Mouse (Mus musculus) intestine, postnatal 0 days (tissue): Measurements from ENCODE around the gene Rasal3. TPM values are rescaled to one million over a fixed set of nuclear protein-coding genes. Genes with fewer than 3 reads are reported as not detected.
A peak's percentile ranks its signal among the peaks of the same experiment; 100 is the strongest.

Experiments used
- ATAC-seq: fragments of 200-750 bp; cut with Nextera tagmentation; 2 replicates; pipeline ENCODE4 v1.8.0; 2017; ENCODE audit warnings: mild to moderate bottlenecking, moderate TSS enrichment, moderate library complexity
- H3K27ac ChIP-seq: fragments of 300-500 bp; sonication (generic); 2 replicates; pipeline ENCODE4 v1.5.1; 2014; ENCODE audit warnings: mild to moderate bottlenecking, low read depth, low read length, moderate library complexity
- H3K27me3 ChIP-seq: fragments of 300-500 bp; sonication (generic); replicated peaks from 2 replicates; pipeline ENCODE4 v1.6.1; 2014; ENCODE audit warnings: low read length, mixed read lengths; ENCODE audit not compliant: control insufficient read depth, insufficient read depth
- H3K36me3 ChIP-seq: fragments of 300-500 bp; sonication (generic); 2 replicates; pipeline ENCODE4 v1.6.1; 2014; ENCODE audit warnings: mild to moderate bottlenecking, moderate library complexity; ENCODE audit not compliant: control insufficient read depth, insufficient read depth
- H3K4me1 ChIP-seq: fragments of 300-500 bp; sonication (generic); replicated peaks from 2 replicates; pipeline ENCODE4 v1.6.1; 2014; ENCODE audit warnings: antibody characterized with exemption, low read length, mixed read lengths; ENCODE audit not compliant: control insufficient read depth, insufficient read depth
- H3K4me2 ChIP-seq: fragments of 300-500 bp; sonication (generic); replicated peaks from 2 replicates; pipeline ENCODE4 v1.6.1; 2014; ENCODE audit warnings: low read depth, mild to moderate bottlenecking, moderate library complexity
- H3K4me3 ChIP-seq: fragments of 300-500 bp; sonication (generic); 2 replicates; pipeline ENCODE4 v1.5.1; 2014; ENCODE audit warnings: low read depth, low read length
- H3K9ac ChIP-seq: fragments of 300-500 bp; sonication (generic); 2 replicates; pipeline ENCODE4 v1.6.1; 2014; ENCODE audit warnings: mild to moderate bottlenecking, low read depth, low read length
- H3K9me3 ChIP-seq: fragments of 300-500 bp; sonication (generic); 2 replicates; pipeline ENCODE4 v1.6.1; 2016; ENCODE audit warnings: mixed run types; ENCODE audit not compliant: control insufficient read depth
- CTCF ChIP-seq: sonication (generic); IDR thresholded peaks from 2 replicates; pipeline ENCODE4 v1.5.1; 2016; ENCODE audit warnings: low read depth, mild to moderate bottlenecking, control low read depth, antibody characterized with exemption, moderate library complexity
- WGBS: fragments of 180-500 bp; shearing (Covaris S2); extraction: QIAGEN DNeasy Blood & Tissue Kit; methylation state at CpG from one replicate; pipeline ENCODE4 v1.1.7; 2014; 5-methylcytosine and 5-hydroxymethylcytosine counted together
- polyA plus RNA-seq: library from polyadenylated mRNA; unstranded; fragments of >200 nt; fragmentation: Nextera tagmentation; extraction: Ambion mirVana; gene quantifications from 2 replicates; pipeline ENCODE4 v1.2.1, GENCODE M21; 2015

Rasal3 gene
- polyA plus RNA-seq, result 1.1 TPM in 2 replicates

DNA sequence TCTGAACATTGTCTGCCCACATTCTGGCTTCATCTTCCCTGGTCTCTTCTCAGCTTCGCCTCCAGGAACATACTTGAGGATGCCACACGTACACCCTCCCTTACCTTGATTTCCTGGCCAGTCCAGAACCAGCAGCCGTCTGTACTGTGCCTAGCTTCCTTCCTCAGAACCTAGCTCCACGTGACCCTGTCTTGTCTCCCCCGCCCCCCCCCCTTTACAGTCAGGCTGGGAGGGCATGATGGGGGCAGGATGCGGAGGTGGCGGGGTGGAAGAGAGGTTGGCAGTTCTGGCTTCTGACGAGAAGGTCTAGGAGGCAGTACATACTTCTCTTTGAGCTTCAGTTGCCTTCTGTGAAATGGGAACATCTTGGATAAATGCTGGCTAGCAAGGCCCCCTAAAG, at the start of gene Rasal3:
Gene Rasal3 (minus strand): TSS at position 167 of the 400 bp plus-strand sequence.
- H3K4me3 ChIP-seq, result peak within 1 kb of the TSS; percentile 5; the same call in 1 of the 2 replicates
- H3K4me2 ChIP-seq, result no peak within 1 kb of the TSS
- no peak within 1 kb of the TSS for H3K27ac ChIP-seq
- no peaks in the 10 kb centered on the region for H3K4me1 ChIP-seq
- no peaks in the 10 kb centered on the region for H3K9me3 ChIP-seq
- ATAC-seq, result no peak
- H3K36me3 ChIP-seq, result no peaks in the 10 kb centered on the region
- H3K27me3 ChIP-seq, result peaks cover 4% of the 10 kb centered on the region
- no peak for TF ChIP-seq CTCF
- no peak within 1 kb of the TSS for H3K9ac ChIP-seq
- WGBS, result 60% methylated on average over 8 of the region's 8 CpGs

DNA sequence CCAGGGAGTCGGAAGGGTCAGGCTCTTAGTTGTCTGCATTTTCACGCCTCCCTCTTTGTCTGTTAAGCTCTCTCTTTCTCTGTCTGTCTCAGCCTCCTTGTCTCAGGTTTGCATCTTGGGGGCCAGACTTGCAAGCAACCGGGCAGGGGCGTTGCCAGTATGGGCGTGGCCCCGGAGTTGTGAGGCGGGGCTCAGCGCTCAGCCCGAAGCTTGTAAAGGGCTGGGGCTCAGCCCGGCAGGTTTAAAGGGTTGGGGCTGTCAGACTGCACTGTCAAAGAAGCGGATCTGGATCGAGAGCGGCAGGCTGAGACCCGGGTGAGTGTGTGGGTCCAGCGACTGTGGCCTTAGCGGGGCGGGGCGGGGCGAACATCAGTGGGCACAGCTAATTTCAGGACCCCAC, 49.1 kb upstream of the Rasal3 start, which contains the start of gene Cyp4f39:
Gene Cyp4f39 (plus strand): TSS at position 242 of the 400 bp plus-strand sequence.
- no peak for ATAC-seq
- WGBS, result 3% methylated on average over 19 of the region's 19 CpGs

DNA sequence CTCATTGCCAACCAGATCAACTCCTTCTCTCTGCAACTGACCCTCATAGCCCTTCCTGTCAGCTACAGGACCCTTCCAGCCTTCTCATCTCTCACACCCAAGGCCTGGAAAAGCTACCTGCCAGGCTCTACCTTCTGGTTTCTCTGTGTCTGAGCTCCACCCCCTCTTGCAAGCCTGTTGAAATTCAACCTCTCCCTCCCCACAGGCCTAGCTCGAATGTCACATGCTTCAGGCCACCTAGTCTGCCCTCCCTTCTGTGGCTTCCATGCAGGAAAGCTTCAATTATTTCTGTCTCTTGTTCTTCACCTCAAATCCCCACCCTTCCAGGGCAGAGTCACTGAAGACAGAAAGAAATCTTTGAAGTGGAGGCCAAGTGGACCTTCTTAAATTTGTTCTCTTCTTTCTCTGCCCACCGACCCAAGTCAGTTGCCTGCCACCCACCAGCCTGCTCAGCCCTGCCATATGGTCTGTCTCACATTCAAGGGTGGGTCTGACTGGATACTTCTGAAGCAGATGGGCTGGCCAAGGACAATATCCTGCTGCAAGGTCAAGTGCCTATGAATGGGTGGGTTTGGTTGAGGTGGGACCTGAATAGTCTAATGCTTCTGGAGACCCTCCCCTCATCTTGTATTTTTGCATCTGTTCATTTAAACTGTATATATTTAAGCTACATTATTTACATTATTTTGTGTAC, 47.6 kb upstream of the Rasal3 start:
- ATAC-seq, result no peak
- H3K4me1 ChIP-seq, result no peaks in the 10 kb centered on the region; the same call in 1 of the 2 replicates
- no peak for TF ChIP-seq CTCF
- H3K27me3 ChIP-seq, result peaks cover 18% of the 10 kb centered on the region; the same call in 1 of the 2 replicates
- no peaks in the 10 kb centered on the region for H3K36me3 ChIP-seq
- no peak overlapping the region for H3K4me3 ChIP-seq
- no peak overlapping the region for H3K27ac ChIP-seq
- 37% methylated on average over 2 of the region's 2 CpGs for WGBS
- H3K4me2 ChIP-seq, result no peak overlapping the region
- no peak overlapping the region for H3K9ac ChIP-seq
- no peaks in the 10 kb centered on the region for H3K9me3 ChIP-seq

More for the DNA sequence above, 49.1 kb upstream of the Rasal3 start, which contains the start of gene Cyp4f39:
- H3K27ac ChIP-seq, result no peak within 1 kb of the TSS
- peaks cover 18% of the 10 kb centered on the region; the same call in 1 of the 2 replicates for H3K27me3 ChIP-seq
- H3K4me3 ChIP-seq, result peak within 1 kb of the TSS; percentile 26
- no peaks in the 10 kb centered on the region; the same call in 1 of the 2 replicates for H3K4me1 ChIP-seq
- peak within 1 kb of the TSS; percentile 58 for H3K4me2 ChIP-seq
- H3K9me3 ChIP-seq, result no peaks in the 10 kb centered on the region
- no peak for TF ChIP-seq CTCF
- no peak within 1 kb of the TSS for H3K9ac ChIP-seq
- H3K36me3 ChIP-seq, result no peaks in the 10 kb centered on the region

DNA sequence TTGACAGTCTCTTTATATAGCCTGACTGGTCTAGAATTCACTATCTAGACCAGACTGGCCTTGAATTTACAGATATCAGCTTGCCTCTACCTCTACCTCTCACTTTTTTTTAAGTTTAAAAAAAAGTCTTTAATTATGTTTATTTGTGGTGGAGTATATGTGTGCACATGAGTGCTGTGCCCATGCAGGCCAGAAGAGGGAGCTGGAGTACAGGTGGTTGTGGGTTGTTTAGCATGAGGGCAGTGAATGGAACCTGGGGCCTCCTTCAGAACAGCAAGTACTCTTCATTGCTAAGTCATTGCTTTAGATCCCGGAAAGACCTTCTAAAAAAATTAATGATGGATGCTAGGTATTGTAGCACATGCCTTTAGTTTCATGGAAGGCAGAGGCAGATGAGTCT, 45.7 kb upstream of the Rasal3 start:
- ATAC-seq, result no peak
- no peak overlapping the region for H3K4me2 ChIP-seq
- no peak overlapping the region for H3K27ac ChIP-seq
- H3K27me3 ChIP-seq, result peaks cover 17% of the 10 kb centered on the region; the same call in 1 of the 2 replicates
- no peak overlapping the region for H3K4me3 ChIP-seq
- no peak overlapping the region for H3K9ac ChIP-seq
- no peaks in the 10 kb centered on the region for H3K36me3 ChIP-seq
- 96% methylated on average over 1 of the region's 1 CpGs for WGBS
- TF ChIP-seq CTCF, result 0 out of 2 replicates have a peak, but pooled peaks have one; percentile 7
- no peaks in the 10 kb centered on the region; the same call in 1 of the 2 replicates for H3K4me1 ChIP-seq
- H3K9me3 ChIP-seq, result no peaks in the 10 kb centered on the region

DNA sequence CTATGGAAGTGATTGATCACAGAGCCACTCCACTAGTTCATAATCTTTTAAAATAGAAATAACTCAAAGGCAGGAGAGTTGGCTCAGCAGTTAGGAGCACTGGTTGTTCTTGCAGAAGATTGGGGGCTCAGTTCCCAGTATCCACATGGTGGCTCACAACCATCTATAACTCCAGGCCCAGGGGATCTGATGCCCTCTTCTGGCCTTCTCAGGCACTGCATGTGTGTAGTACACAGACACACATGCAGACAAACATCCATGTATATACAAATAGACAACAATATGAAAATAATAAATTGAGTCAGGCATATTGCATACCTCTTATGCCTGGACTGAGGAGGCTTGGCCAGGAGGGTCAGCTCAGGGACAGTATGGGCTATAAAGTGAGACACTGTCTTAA, 43.8 kb upstream of the Rasal3 start:
- Histone ChIP-seq H3K27ac (no peak overlapping the region), H3K36me3 (no peaks in the 10 kb centered on the region), H3K9me3 (no peaks in the 10 kb centered on the region), H3K4me1 (no peaks in the 10 kb centered on the region), H3K9ac (no peak overlapping the region), H3K4me2 (no peak overlapping the region), H3K27me3 (0 out of 2 replicates have a peak, but pooled peaks cover 2% of the 10 kb centered on the region), H3K4me3 (no peak overlapping the region)
- TF ChIP-seq CTCF, result no peak
- no peak for ATAC-seq

DNA sequence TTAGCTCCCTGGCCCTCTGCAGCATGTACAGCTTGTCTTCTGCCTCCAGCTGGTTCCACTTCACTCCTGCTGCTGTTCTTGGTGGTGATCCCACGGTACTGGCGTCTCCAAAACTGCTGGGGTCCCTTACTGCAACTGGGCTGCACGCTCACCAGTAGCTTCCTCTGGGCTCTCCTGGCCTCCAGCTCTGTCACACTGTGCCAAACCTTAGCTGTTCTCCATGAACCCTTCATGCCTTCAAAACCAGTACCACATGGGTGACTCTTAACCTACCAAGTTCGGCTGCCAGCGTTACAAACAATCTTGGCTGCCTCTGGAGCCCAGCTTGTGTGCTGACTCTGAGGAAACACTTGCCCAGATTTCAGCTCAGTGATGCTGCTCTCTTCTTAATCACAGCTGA, 41.6 kb upstream of the Rasal3 start:
- no peak for TF ChIP-seq CTCF
- 0 out of 2 replicates have a peak, but pooled peaks cover 2% of the 10 kb centered on the region for H3K27me3 ChIP-seq
- no peak overlapping the region for H3K27ac ChIP-seq
- WGBS, result 63% methylated on average over 5 of the region's 5 CpGs
- H3K36me3 ChIP-seq, result no peaks in the 10 kb centered on the region
- no peaks in the 10 kb centered on the region for H3K4me1 ChIP-seq
- no peaks in the 10 kb centered on the region for H3K9me3 ChIP-seq
- H3K4me3 ChIP-seq, result no peak overlapping the region
- H3K9ac ChIP-seq, result no peak overlapping the region
- no peak overlapping the region for H3K4me2 ChIP-seq
- no peak for ATAC-seq
